Mouse (Mus musculus) liver, embryonic 11.5 days (tissue): ENCODE results near the gene Fv1. TPM values are rescaled to one million over a fixed set of nuclear protein-coding genes. Genes with fewer than 3 reads are reported as not detected.

Experiments
- ATAC-seq: fragments of 200-750 bp; cut with Nextera tagmentation; replicated peaks from 2 replicates; pipeline ENCODE4 v1.8.0; 2017; ENCODE audit warnings: moderate number of reproducible peaks, mild to moderate bottlenecking, moderate TSS enrichment, moderate library complexity; ENCODE audit not compliant: low FRiP score
- DNase-seq: peaks from one replicate; pipeline ENCODE4 v3.0.0-alpha.2; 2017; ENCODE audit warnings: low spot score
- H3K27ac ChIP-seq: fragments of 300-500 bp; sonication (generic); 2 replicates; pipeline ENCODE4 v1.5.1; 2014; ENCODE audit warnings: mild to moderate bottlenecking, low read depth, low read length, control low read depth
- H3K27me3 ChIP-seq: fragments of 300-500 bp; sonication (generic); replicated peaks from 2 replicates; pipeline ENCODE4 v1.6.1; 2014; ENCODE audit warnings: low read length, mixed read lengths; ENCODE audit not compliant: control insufficient read depth, insufficient read depth
- H3K36me3 ChIP-seq: fragments of 300-500 bp; sonication (generic); 2 replicates; pipeline ENCODE4 v1.6.1; 2014; ENCODE audit warnings: mild to moderate bottlenecking, low read length, moderate library complexity, mixed read lengths; ENCODE audit not compliant: control insufficient read depth, insufficient read depth
- H3K4me1 ChIP-seq: fragments of 300-500 bp; sonication (generic); replicated peaks from 2 replicates; pipeline ENCODE4 v1.6.1; 2014; ENCODE audit warnings: low read length, mixed read lengths; ENCODE audit not compliant: control insufficient read depth, insufficient read depth
- H3K4me2 ChIP-seq: fragments of 300-500 bp; sonication (generic); 2 replicates; pipeline ENCODE4 v1.6.1; 2014; ENCODE audit warnings: mild to moderate bottlenecking, control low read depth, moderate library complexity
- H3K4me3 ChIP-seq: fragments of 300-500 bp; sonication (generic); 2 replicates; pipeline ENCODE4 v1.5.1; 2014; ENCODE audit warnings: low read depth, low read length, control low read depth
- H3K9ac ChIP-seq: fragments of 300-500 bp; sonication (generic); 2 replicates; pipeline ENCODE4 v1.6.1; 2014; ENCODE audit warnings: low read depth, low read length, control low read depth
- H3K9me3 ChIP-seq: fragments of 300-500 bp; sonication (generic); 2 replicates; pipeline ENCODE4 v1.6.1; 2016; ENCODE audit warnings: low read length, inconsistent platforms, mixed read lengths; ENCODE audit not compliant: control insufficient read depth
- WGBS: fragments of 180-500 bp; shearing (Covaris S2); extraction: QIAGEN DNeasy Blood & Tissue Kit; methylation state at CpG from one replicate; pipeline ENCODE4 v1.1.7; 2014; 5-methylcytosine and 5-hydroxymethylcytosine counted together
- polyA plus RNA-seq: library from polyadenylated mRNA; unstranded; fragments of >200 nt; fragmentation: Nextera tagmentation; extraction: Ambion mirVana; gene quantifications from 2 replicates; pipeline ENCODE4 v1.2.1, GENCODE M21; 2014

Fv1 gene
- polyA plus RNA-seq, 1 experiment from 2014 or later: 7.0 TPM

DNA sequence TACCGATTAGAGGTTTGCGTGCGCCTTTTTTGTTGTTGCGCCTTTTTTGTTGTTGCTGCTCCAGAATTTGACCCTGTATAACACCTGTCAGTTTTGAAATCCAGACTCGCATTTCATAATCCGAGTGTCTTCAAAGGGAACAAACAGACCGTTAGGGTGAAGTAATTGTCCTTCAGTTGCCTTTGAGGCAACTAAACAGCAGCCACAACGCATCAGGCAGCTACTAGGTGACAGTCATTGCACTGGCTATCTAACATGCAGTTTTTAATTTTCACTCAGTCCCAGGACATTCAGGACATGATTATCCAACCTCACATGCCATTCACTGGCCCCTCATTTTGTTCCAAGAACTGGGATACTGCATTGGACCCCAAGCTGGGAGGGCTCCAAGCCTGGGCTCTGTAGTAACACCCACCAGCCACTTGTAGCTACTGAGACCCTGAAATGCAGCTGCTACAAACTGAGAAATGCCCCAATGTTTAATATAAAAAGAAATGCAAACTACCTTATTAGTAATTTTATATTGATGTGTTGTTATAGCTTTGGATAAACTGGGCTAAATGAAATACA, 36.4 kb downstream of the Fv1 start:
- WGBS: 4% methylated on average over 8 of the region's 8 CpGs
- Histone ChIP-seq H3K9me3 (no peaks in the 10 kb centered on the region), H3K36me3 (0 out of 2 replicates have a peak, but pooled peaks cover 10% of the 10 kb centered on the region), H3K4me3 (peak overlapping the region; percentile 89), H3K27me3 (no peaks in the 10 kb centered on the region), H3K27ac (no peak overlapping the region), H3K9ac (peak overlapping the region; percentile 80; the same call in 1 of the 2 replicates), H3K4me1 (peaks cover 14% of the 10 kb centered on the region; the same call in 1 of the 2 replicates), H3K4me2 (peak overlapping the region; percentile 80)
- ATAC-seq (peak; percentile 3; the same call in 1 of the 2 replicates), DNase-seq (no peak)

DNA sequence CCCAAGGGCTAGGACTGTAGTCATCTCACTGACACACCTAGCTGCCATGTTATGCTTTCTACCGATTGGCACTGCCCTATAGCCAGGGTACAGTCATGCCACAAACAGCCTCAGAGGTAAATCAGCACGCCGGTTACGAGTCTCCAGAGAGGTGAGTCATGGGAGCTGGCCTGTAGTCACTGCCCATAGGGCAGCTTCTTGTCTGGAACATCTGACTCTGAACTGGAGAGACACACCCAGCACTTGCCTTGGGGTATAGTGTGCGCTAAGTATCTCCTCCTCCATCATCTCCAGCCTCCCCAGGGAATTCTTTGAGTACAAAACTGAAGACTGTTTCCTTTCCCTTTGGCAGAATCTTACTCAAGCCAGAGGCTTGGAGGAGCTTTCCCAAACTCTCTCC, 37.5 kb downstream of the Fv1 start:
- DNase-seq (no peak), ATAC-seq (no peak)
- H3K36me3 ChIP-seq: 0 out of 2 replicates have a peak, but pooled peaks cover 5% of the 10 kb centered on the region
- no peak overlapping the region for H3K4me2 ChIP-seq
- no peaks in the 10 kb centered on the region for H3K27me3 ChIP-seq
- 78% methylated on average over 5 of the region's 5 CpGs for WGBS
- peaks cover 9% of the 10 kb centered on the region; the same call in 1 of the 2 replicates for H3K4me1 ChIP-seq
- H3K9ac ChIP-seq: no peak overlapping the region
- H3K27ac ChIP-seq: no peak overlapping the region
- no peaks in the 10 kb centered on the region for H3K9me3 ChIP-seq
- H3K4me3 ChIP-seq: no peak overlapping the region

DNA sequence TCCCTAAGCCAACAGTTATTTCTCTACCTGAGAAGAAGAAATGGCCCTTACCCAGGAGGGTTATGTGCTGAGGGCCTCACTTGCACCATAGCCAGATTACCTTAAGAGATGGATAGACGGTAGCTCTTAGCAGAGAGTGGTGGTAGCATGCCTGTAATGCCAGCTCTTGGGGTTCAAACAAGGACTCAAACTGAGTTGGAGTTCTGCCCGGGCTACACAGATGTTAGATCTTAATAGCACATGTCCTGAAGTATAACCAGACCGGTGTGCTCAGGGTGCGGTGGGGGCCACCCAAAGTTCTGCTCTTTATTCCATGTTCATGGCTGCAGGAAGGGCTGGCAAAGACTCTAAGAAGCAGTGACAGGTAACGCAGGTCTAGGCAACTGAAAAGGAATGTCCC, 40.7 kb downstream of the Fv1 start:
- Histone ChIP-seq H3K27me3 (no peaks in the 10 kb centered on the region), H3K9ac (no peak overlapping the region), H3K4me2 (no peak overlapping the region), H3K36me3 (no peaks in the 10 kb centered on the region), H3K27ac (no peak overlapping the region), H3K4me1 (peaks cover 4% of the 10 kb centered on the region; the same call in 1 of the 2 replicates), H3K9me3 (no peaks in the 10 kb centered on the region), H3K4me3 (no peak overlapping the region)
- 93% methylated on average over 5 of the region's 5 CpGs for WGBS
- ATAC-seq: no peak
- no peak for DNase-seq

DNA sequence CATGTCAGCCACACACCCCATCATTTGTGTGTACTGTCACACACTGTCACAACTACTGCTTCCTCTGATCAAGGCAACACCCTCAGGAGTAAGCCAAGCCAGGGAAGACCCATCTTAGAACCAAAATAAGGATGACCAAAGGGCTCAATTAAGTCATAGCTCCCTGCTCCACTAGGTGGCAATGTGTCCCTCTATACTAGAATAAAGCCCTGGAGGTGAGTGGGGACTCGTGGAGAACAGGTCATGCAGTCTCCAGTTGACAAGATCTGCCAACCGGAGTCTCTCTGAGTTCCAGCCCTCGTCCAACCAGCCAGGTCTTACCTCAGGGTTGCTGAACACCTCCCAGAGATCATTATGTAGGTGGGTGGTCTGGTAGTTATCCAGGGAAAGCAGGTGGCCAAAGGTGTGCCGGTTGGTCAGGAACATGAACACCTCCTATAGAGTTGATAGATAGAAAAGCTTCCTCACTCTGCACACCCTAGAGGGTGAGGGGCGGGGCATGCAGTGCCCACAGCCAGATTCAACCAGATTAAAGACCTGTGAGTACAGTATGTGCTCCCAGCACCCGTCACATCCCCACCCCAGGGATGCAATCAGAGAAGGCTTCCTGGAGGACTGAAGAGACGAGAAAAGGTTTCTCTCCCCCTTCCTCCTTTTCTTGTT, 49.8 kb downstream of the Fv1 start:
- no peak overlapping the region for H3K27ac ChIP-seq
- H3K36me3 ChIP-seq: peaks cover 4% of the 10 kb centered on the region; the same call in 1 of the 2 replicates
- no peak overlapping the region for H3K4me2 ChIP-seq
- no peak for DNase-seq
- WGBS: 58% methylated on average over 7 of the region's 7 CpGs
- no peaks in the 10 kb centered on the region for H3K9me3 ChIP-seq
- no peaks in the 10 kb centered on the region for H3K4me1 ChIP-seq
- ATAC-seq: peak; percentile 57
- no peak overlapping the region for H3K9ac ChIP-seq
- H3K27me3 ChIP-seq: no peaks in the 10 kb centered on the region
- H3K4me3 ChIP-seq: no peak overlapping the region

Other genes starting within 250 kb of the Fv1 start
- 11.7 and 13.0 TPM in 2 replicates for gene Zfp979, start 226.5 kb upstream of the Fv1 start, polyA plus RNA-seq
- gene Zfp534, start 166.4 kb upstream of the Fv1 start, polyA plus RNA-seq: not detected in 2 replicates
- 15.1 and 15.7 TPM in 2 replicates for gene Zfp984, start 59.2 kb upstream of the Fv1 start, polyA plus RNA-seq
- 2.9 and 3.1 TPM in 2 replicates for gene Zfp933, start 20.6 kb upstream of the Fv1 start, polyA plus RNA-seq
- 40.7 and 47.4 TPM in 2 replicates for gene Miip, start 163 bp upstream of the Fv1 start, polyA plus RNA-seq
- gene Mfn2, start 35.7 kb downstream of the Fv1 start, polyA plus RNA-seq: 36.0 and 37.6 TPM in 2 replicates
- gene Plod1, start 67.8 kb downstream of the Fv1 start, polyA plus RNA-seq: 32.6 and 33.9 TPM in 2 replicates
- 18.6 and 19.2 TPM in 2 replicates for gene 2510039O18Rik, start 71.9 kb downstream of the Fv1 start, polyA plus RNA-seq
- 1.1 TPM in 1 of 2 replicates, not detected in the other for gene Nppb, start 116.8 kb downstream of the Fv1 start, polyA plus RNA-seq
- 7.2 and 32.9 TPM in 2 replicates for gene Nppa, start 131.7 kb downstream of the Fv1 start, polyA plus RNA-seq
- gene Clcn6, start 169.8 kb downstream of the Fv1 start, polyA plus RNA-seq: 2.0 and 2.4 TPM in 2 replicates
- 15.5 and 16.1 TPM in 2 replicates for gene Mthfr, start 170.1 kb downstream of the Fv1 start, polyA plus RNA-seq
- 18.3 and 20.9 TPM in 2 replicates for gene Agtrap, start 219.1 kb downstream of the Fv1 start, polyA plus RNA-seq